Mouse (Mus musculus) MEL (cell line): ENCODE results near the gene Ttc9b.

Source experiments
- CHD2 ChIP-seq: IDR thresholded peaks from 2 replicates; pipeline ENCODE4 v1.6.1; 2011; ENCODE audit warnings: low read length, improper control_type of control experiment
- CTCF ChIP-seq, 3 experiments: IDR thresholded peaks in 2 of 3; conservative IDR thresholded peaks in 1 of 3; 2 replicates each; pipeline ENCODE4 v1.5.1; 2011 to 2012; ENCODE audit warnings: low read length in 3 of 3, low read depth in 2 of 3, mild to moderate bottlenecking in 2 of 3, improper control_type of control experiment in 1 of 3, inconsistent platforms in 1 of 3, mixed read lengths in 1 of 3, moderate library complexity in 1 of 3; ENCODE audit not compliant: control insufficient read depth in 1 of 3, insufficient read depth in 1 of 3, poor library complexity in 1 of 3, severe bottlenecking in 1 of 3
- EP300 ChIP-seq, 2 experiments: IDR thresholded peaks; 2 replicates each; pipeline ENCODE4 v1.6.1; 2011; ENCODE audit warnings: improper control_type of control experiment in 2 of 2, low read length in 2 of 2, low read depth in 1 of 2, mild to moderate bottlenecking in 1 of 2
- HCFC1 ChIP-seq: IDR thresholded peaks from 2 replicates; pipeline ENCODE4 v1.6.1; 2012; ENCODE audit warnings: low read depth, mild to moderate bottlenecking, inconsistent platforms, low read length, improper control_type of control experiment, moderate library complexity
- MYB ChIP-seq: IDR thresholded peaks from 2 replicates; pipeline ENCODE4 v1.6.1; 2011; ENCODE audit warnings: mild to moderate bottlenecking, low read depth, low read length, improper control_type of control experiment
- NRF1 ChIP-seq: IDR thresholded peaks from 2 replicates; pipeline ENCODE4 v1.6.1; 2014; ENCODE audit warnings: low read depth, mild to moderate bottlenecking, inconsistent platforms, low read length, improper control_type of control experiment, moderate library complexity; ENCODE audit not compliant: poor library complexity, insufficient read depth, severe bottlenecking
- POLR2A ChIP-seq, 2 experiments: IDR thresholded peaks; 2 replicates each; pipeline ENCODE4 v1.6.1; 2011 to 2012; ENCODE audit warnings: low read length in 2 of 2, mild to moderate bottlenecking in 2 of 2, control low read depth in 1 of 2, improper control_type of control experiment in 1 of 2, low read depth in 1 of 2, moderate library complexity in 1 of 2; ENCODE audit not compliant: control insufficient read depth in 1 of 2, insufficient read depth in 1 of 2, poor library complexity in 1 of 2
- USF2 ChIP-seq, 2 experiments: IDR thresholded peaks; 2 replicates each; pipeline ENCODE4 v1.6.1; 2011 to 2012; ENCODE audit warnings: improper control_type of control experiment in 2 of 2, low read length in 2 of 2, borderline replicate concordance in 1 of 2, inconsistent platforms in 1 of 2, low read depth in 1 of 2, mild to moderate bottlenecking in 1 of 2; ENCODE audit not compliant: insufficient read depth in 1 of 2

DNA sequence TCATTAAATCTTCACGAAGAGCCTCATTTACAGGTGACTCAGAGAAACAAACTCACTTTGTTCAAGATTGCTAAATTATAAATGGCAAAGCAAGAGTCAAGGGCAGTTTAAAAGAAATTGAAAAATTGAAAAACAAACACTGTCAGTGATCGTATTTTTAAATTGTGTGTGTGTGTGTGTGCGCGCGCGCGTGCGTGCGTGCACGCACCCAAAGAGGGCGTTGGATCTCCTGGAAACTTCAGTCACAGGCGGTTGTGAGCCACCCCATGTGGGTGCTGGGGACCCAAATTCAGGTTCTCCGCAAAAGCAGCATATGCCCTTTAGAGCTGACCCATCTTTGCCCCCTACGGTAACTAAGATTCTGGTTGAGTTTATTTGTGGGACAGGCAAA lies 21.5 kb downstream of the Ttc9b start:
- no peak; a peak in 1 of 4 replicates for TF ChIP-seq POLR2A (IDR thresholded peaks at IDR 0.05; ENCODE audit: control insufficient read depth in 1 of 2, insufficient read depth in 1 of 2, low read depth in 1 of 2, low read length in 2 of 2, poor library complexity in 1 of 2)
- peak; percentile 72 for TF ChIP-seq NRF1
- TF ChIP-seq USF2 (IDR thresholded peaks at IDR 0.05; ENCODE audit: borderline replicate concordance in 1 of 2, insufficient read depth in 1 of 2, low read depth in 1 of 2, low read length in 2 of 2), result no peak
- TF ChIP-seq CTCF (IDR thresholded peaks at IDR 0.05 in 2 of 3, conservative IDR thresholded peaks at IDR 0.05 in 1 of 3; ENCODE audit: control insufficient read depth in 1 of 3, insufficient read depth in 1 of 3, low read depth in 2 of 3, low read length in 3 of 3, poor library complexity in 1 of 3, severe bottlenecking in 1 of 3), result no peak
- TF ChIP-seq MYB, result no peak
- no peak for TF ChIP-seq EP300 (IDR thresholded peaks at IDR 0.05; ENCODE audit: low read depth in 1 of 2, low read length in 2 of 2)
- TF ChIP-seq HCFC1, result no peak
- TF ChIP-seq CHD2, result no peak
